Mouse (Mus musculus) liver, embryonic 14.5 days (tissue): Measurements from ENCODE around the gene Cmc2. TPM values are rescaled to one million over a fixed set of nuclear protein-coding genes. Genes with fewer than 3 reads are reported as not detected.
A peak's percentile ranks its signal among the peaks of the same experiment; 100 is the strongest.

Experiments used
- ATAC-seq: fragments of 200-750 bp; cut with Nextera tagmentation; 2 replicates; pipeline ENCODE4 v1.8.0; 2017; ENCODE audit warnings: moderate number of reproducible peaks, mild to moderate bottlenecking, moderate library complexity; ENCODE audit not compliant: insufficient read depth
- DNase-seq, 3 experiments: peaks; one replicate each; pipeline ENCODE4 v3.0.0-alpha.2; 2012 to 2013; ENCODE audit warnings: low read depth in 3 of 3, low spot score in 3 of 3
- H3K27ac ChIP-seq: fragments of 300-500 bp; sonication (generic); 2 replicates; pipeline ENCODE4 v1.5.1; 2014; ENCODE audit warnings: moderate library complexity, mild to moderate bottlenecking, control low read depth, inconsistent platforms
- H3K27me3 ChIP-seq: fragments of 300-500 bp; sonication (generic); 2 replicates; pipeline ENCODE4 v1.6.1; 2014; ENCODE audit warnings: mild to moderate bottlenecking, low read length, moderate library complexity; ENCODE audit not compliant: control insufficient read depth, insufficient read depth
- H3K36me3 ChIP-seq: fragments of 300-500 bp; sonication (generic); replicated peaks from 2 replicates; pipeline ENCODE4 v1.6.1; 2014; ENCODE audit warnings: low read depth; ENCODE audit not compliant: control insufficient read depth, insufficient read depth
- H3K4me1 ChIP-seq, 2 experiments: fragments of 200-500 bp in 1 of 2; fragments of 300-500 bp in 1 of 2; sonication (generic) in 1 of 2; replicated peaks; 2 replicates each; pipeline ENCODE4 v1.6.1; 2012 to 2014; ENCODE audit warnings: antibody characterized with exemption in 1 of 2, inconsistent platforms in 1 of 2, low read length in 1 of 2; ENCODE audit not compliant: control insufficient read depth in 2 of 2, insufficient read depth in 2 of 2
- H3K4me2 ChIP-seq: fragments of 300-500 bp; sonication (generic); 2 replicates; pipeline ENCODE4 v1.6.1; 2014; ENCODE audit warnings: low read depth, mild to moderate bottlenecking, control low read depth, moderate library complexity
- H3K4me3 ChIP-seq, 2 experiments: fragments of 200-500 bp in 1 of 2; fragments of 300-500 bp in 1 of 2; sonication (generic) in 1 of 2; 2 replicates each; pipeline ENCODE4 v1.5.1; 2012 to 2014; ENCODE audit warnings: low read depth in 2 of 2, low read length in 2 of 2, mild to moderate bottlenecking in 2 of 2, control low read depth in 1 of 2, inconsistent platforms in 1 of 2, moderate library complexity in 1 of 2; ENCODE audit not compliant: insufficient read depth in 1 of 2
- H3K9ac ChIP-seq: fragments of 300-500 bp; sonication (generic); replicated peaks from 2 replicates; pipeline ENCODE4 v1.6.1; 2014; ENCODE audit warnings: mild to moderate bottlenecking, control low read depth, moderate library complexity
- H3K9me3 ChIP-seq: fragments of 300-500 bp; sonication (generic); 2 replicates; pipeline ENCODE4 v1.6.1; 2016; ENCODE audit warnings: low read length, mixed read lengths; ENCODE audit not compliant: control insufficient read depth
- CTCF ChIP-seq: IDR thresholded peaks from 2 replicates; pipeline ENCODE4 v1.5.1; 2016; ENCODE audit warnings: antibody characterized with exemption, low read depth, control low read depth
- EP300 ChIP-seq: IDR thresholded peaks from 2 replicates; pipeline ENCODE4 v1.6.1; 2016; ENCODE audit warnings: antibody characterized with exemption, low read depth
- WGBS: fragments of 180-500 bp; shearing (Covaris S2); extraction: QIAGEN DNeasy Blood & Tissue Kit; methylation state at CpG from one replicate; pipeline ENCODE4 v1.1.7; 2014; ENCODE audit not compliant: insufficient replicate concordance; 5-methylcytosine and 5-hydroxymethylcytosine counted together
- polyA plus RNA-seq, 2 experiments: library from polyadenylated mRNA; depleted of rRNA in 1 of 2; stranded (reverse) in 1 of 2; unstranded in 1 of 2; fragments of >200 nt; fragmentation: Nextera tagmentation in 1 of 2; extraction: Ambion mirVana in 1 of 2; gene quantifications; 2 replicates each; pipeline versions ENCODE4 v1.2.1 to v1.2.3; 2012 to 2014

Cmc2 gene
- polyA plus RNA-seq, 2 experiments = 20.6 to 87.6 TPM

DNA sequence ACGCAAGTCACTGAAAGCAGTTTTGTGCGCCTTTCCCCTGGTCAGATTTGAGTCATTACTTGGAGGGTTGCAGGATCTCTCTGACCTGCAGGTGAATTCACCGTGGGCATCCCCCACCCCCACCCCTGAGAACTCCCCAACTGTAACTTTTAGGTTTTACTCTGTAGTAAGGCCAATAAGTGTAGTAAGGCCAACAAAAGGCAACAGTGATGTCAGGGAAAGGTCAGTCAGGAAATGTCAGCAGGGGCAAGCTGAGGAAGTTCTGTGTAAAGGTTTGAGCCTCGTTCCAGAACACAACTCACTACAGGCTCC, 23.1 kb upstream of the Cmc2 start:
- Histone ChIP-seq H3K9ac (peak overlapping the region; percentile 77; the same call in 1 of the 2 replicates), H3K27me3 (no peaks in the 10 kb centered on the region), H3K4me2 (peak overlapping the region; percentile 73), H3K9me3 (no peaks in the 10 kb centered on the region), H3K27ac (no peak overlapping the region), H3K4me1 (peaks cover 36 to 46% of the 10 kb centered on the region in 2 experiments), H3K4me3 (peak overlapping the region; percentile 73 to 80), H3K36me3 (no peaks in the 10 kb centered on the region)
- TF ChIP-seq CTCF (no peak), EP300 (no peak)
- no peak for ATAC-seq
- WGBS = 5% methylated on average over 4 of the region's 4 CpGs
- DNase-seq = no peak

DNA sequence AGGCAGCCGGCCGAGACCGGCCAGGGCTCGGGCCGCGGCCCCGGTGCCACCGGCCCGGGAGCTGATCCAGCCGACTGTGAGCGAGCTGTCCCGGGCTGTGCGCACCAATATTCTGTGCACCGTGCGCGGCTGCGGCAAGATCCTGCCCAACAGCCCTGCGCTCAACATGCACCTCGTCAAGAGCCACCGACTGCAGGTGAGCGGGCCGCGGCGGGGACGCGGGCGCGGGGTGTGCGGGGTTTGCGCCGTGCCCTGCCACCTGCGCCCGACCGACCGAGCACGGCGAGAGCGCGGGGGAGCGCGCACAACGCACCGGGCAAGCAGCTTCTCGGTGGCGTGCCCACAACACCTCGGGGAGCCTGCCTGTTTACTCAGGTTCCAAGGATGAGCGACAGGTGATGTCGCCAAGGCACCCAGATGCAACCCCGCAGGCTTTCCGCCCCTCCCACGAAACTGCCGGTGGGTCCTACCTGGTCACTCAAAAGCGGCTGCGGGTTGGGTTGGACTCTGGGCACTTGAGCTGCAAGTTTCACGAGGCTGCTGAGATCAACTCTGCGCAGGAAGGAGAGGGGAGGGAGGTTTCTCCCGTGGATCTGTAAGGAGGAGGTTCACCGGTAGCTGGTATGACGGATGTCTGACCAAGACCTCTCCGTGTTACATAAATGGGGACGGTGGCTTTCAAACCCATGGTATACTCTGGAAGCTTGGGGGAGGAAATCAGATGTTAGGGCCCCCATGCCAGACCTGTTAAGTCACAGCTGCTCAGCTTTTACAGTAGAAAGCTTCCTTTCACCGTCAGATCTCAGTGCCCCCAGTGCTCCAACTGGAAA, 22.5 kb upstream of the Cmc2 start:
- Histone ChIP-seq H3K9ac (peak overlapping the region; percentile 77), H3K4me1 (peaks cover 36 to 46% of the 10 kb centered on the region in 2 experiments), H3K9me3 (no peaks in the 10 kb centered on the region), H3K4me3 (peak overlapping the region; percentile 73 to 80), H3K27ac (no peak overlapping the region), H3K27me3 (no peaks in the 10 kb centered on the region), H3K4me2 (peak overlapping the region; percentile 73), H3K36me3 (peaks cover under 1% of the 10 kb centered on the region)
- TF ChIP-seq CTCF = no peak
- TF ChIP-seq EP300 = no peak
- WGBS = under 1% methylated on average over 61 of the region's 62 CpGs
- DNase-seq = no peak
- peak; percentile 49 for ATAC-seq

DNA sequence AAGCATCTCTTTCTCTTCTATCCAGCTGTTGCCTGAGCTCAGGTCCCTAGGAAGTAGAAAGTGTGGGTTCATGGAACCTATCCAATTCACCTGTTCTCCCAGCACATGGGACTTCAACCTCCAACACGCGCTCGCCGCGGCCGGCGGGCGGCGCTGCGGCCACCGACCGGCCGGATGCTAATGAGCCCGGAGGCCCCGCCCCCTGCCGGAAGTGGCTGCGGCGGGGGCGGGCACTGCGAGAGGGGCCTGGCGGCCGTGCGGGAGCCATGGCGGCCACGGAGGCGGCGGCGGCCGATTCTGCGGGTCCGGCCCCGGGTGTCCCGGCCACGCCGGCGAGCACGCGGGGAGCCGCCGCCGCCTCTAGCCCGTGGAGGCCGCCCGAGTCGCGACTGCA, 21.9 kb upstream of the Cmc2 start, which contains the start of gene Atmin:
TSS of gene Atmin (plus strand) at position 233 of the 394 bp plus-strand sequence.
- H3K27ac ChIP-seq = peak within 1 kb of the TSS; percentile 21; the same call in 1 of the 2 replicates

DNA sequence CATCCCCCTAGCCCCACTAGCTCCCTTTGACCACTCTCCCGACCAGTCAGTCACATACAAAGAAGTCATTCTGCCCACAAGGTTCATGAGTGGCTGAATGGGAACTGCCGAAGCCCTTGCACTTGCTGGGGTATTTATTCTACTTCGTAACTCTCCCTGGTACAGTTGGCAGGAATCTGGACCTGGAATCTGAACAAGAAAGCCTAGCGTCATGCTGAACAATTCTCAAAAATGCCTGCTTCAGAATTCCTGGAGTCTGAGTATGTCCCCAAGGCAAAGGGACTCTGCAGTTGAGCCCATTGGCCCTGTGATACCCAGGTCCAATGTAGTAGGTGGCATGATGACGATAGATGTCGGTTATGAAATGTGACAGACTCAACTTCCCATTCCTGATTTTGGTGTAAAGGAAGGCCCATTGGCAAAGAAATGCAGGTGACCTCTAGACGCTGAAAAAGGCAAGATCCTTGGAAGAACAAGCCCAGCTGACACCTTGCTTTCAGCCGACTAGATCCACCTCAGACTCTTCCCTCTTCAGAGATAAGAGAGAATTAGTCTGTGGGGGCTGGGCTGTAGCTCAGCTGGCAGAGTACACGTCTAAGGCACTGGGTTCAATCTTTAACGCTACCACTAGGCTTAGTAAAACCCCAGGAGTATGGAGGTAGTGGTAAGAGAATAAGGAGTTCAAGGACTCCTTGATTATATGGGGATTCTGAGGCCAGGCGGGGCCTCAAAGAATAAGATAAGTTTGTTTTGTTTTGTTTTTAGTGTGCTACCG, 21.2 kb upstream of the Cmc2 start:
- Histone ChIP-seq H3K36me3 (peaks cover 7% of the 10 kb centered on the region), H3K27ac (peak overlapping the region; percentile 21; the same call in 1 of the 2 replicates), H3K4me1 (peaks cover 30 to 39% of the 10 kb centered on the region in 2 experiments), H3K9ac (peak overlapping the region; percentile 27; the same call in 1 of the 2 replicates), H3K4me2 (peak overlapping the region; percentile 73), H3K27me3 (no peaks in the 10 kb centered on the region), H3K9me3 (no peaks in the 10 kb centered on the region), H3K4me3 (peak overlapping the region in 1 of 2 experiments; percentile 80; a peak in 2 of 4 replicates)
- no peak for DNase-seq
- TF ChIP-seq EP300 (no peak), CTCF (no peak)
- ATAC-seq = peak; percentile 31; the same call in 1 of the 2 replicates
- WGBS = 50% methylated on average over 12 of the region's 12 CpGs

More for the DNA sequence above, 21.9 kb upstream of the Cmc2 start, which contains the start of gene Atmin:
- Histone ChIP-seq H3K9ac (peak within 1 kb of the TSS; percentile 77), H3K36me3 (peaks cover 3% of the 10 kb centered on the region), H3K4me1 (peaks cover 36 to 46% of the 10 kb centered on the region in 2 experiments), H3K9me3 (no peaks in the 10 kb centered on the region), H3K4me2 (peak within 1 kb of the TSS; percentile 73), H3K4me3 (peak within 1 kb of the TSS; percentile 73 to 80), H3K27me3 (no peaks in the 10 kb centered on the region)
- DNase-seq (peak; percentile 77 to 78 (median 78)), ATAC-seq (peak; percentile 84)
- TF ChIP-seq EP300 (no peak), CTCF (peak; percentile 54)
- 0% methylated on average over 34 of the region's 46 CpGs for WGBS
